Mouse (Mus musculus): ENCODE measurements around the gene Ccna1. TPM values are rescaled to one million over a fixed set of nuclear protein-coding genes. Genes with fewer than 3 reads are reported as not detected.
A peak's percentile ranks its signal among the peaks of the same experiment; 100 is the strongest.

Gene Ccna1
- not detected for total RNA-seq (2021)
- long read RNA-seq, experiment 1 = 0 reads
- long read RNA-seq, experiment 2 = 0 reads

DNA sequence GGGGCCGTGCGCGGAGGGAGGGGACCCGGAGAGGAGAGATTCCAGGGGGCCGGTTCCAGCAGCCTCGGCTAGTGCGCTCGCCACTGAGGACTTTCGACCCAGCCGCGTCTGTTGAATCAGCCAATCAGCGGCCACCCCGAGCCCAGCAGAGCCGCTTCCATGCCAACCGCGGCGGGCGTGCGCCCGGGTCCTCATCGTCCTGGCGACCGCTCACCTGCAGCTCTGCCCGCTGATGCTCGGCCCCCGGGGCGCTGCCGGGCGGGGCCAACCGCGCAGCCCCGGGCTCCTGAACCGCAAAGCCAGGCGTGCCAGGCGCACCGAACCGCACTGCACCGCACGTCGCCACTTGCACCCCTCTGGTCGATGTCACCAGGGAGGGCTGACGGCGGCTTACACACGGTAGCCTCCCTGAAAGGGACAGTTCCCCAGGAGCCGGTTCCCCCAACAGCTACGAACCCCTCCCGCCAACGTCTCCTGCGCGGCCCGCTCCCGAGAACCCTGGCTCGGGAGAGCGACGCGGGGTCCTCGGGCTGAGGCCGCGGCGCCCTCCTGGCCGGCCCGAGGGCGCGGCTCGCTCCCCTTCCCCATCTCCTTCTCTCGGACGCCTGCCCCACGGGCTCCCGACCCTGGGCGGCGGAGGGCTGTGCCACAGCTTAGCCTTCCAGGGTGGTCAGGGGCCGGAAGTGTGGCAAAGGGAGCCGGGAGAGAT, at the start of gene Ccna1:
Gene Ccna1, minus strand, starts transcription at position 464 of the 709 bp plus-strand sequence.
- peak; percentile 8 for DNase-seq (ENCODE audit: low spot score)

DNA sequence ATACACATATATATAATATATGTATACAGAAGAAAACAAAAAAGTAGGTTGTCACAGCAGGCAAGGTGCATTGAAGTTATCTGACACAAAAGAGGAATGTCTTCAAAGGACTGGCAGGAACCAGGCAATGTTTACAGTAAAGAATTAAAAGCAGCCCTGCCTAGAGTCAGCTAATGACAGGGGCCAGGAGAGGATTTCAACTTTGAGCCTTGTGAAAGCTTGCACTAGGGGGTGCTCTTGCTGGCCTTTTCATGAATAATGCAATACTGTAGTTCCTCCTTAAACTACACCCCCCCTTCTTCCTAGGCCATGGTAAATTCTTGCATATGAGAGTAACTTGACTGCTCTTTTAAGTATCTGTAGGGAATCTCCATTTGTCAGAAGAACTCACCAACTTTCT, 45.8 kb upstream of the Ccna1 start:
- no peak for DNase-seq (ENCODE audit: low spot score)

DNA sequence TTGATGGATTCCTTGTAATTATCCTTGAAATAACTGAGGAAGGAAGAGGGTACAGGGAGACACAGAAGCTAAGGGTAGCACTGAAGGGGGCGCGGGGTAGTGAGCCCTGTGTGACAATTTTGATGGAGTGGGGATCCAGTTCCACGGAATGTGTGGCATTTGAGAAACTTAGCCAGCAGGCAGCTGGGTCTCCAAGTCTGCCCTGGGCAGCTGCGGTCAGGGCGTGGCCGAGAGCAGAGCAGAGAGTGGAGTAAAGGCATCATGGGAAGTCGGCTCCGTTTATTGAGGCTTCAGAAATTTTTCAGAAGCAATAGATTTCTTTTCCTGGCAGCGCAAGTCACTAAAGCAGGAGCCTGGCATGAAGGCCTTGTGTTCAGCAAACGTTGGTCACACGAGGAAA, 43.7 kb upstream of the Ccna1 start:
- no peak for DNase-seq (ENCODE audit: low spot score)

GRCm38 (mm10) chr3:55098014-55098413, 42.7 kb upstream of the Ccna1 start:
- DNase-seq (ENCODE audit: low spot score) = no peak

DNA sequence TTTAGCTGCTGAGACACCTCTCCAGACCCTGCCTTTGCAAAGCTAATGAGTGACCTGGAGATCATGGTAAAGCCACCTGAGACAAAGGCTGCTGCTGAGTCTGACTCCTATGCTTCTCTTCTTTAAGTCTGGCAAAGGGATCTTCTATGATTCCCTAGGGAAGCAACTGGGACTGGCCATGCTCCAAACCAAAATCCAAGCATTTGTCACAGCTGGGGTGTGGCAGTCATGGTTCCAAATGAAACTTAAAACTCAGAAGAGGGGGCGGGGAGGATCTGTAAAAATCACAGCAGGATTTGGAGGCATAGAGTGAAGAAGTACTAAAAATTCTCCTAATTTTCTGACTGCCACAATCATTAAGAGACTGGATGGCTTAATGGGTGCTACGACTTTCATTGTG, 41.9 kb upstream of the Ccna1 start:
- peak; percentile 48 for DNase-seq (ENCODE audit: low spot score)

DNA sequence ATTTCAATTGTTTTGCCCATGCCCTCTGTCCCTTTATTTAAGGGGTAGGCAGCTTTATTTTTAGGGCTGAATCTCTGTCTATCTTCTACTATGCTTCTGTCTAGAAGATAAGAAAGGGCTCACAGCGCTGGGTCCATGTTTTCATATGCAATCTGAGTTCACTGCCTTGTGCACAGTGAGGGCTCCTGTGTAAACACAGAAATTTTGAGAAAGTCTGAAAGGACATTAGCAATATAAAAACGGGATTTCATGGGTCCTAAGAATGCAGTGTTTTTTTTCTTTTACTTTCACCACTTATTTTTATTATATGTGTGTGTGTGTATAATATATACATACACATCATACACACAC, 41.3 kb upstream of the Ccna1 start:
- DNase-seq (ENCODE audit: low spot score) = no peak

DNA sequence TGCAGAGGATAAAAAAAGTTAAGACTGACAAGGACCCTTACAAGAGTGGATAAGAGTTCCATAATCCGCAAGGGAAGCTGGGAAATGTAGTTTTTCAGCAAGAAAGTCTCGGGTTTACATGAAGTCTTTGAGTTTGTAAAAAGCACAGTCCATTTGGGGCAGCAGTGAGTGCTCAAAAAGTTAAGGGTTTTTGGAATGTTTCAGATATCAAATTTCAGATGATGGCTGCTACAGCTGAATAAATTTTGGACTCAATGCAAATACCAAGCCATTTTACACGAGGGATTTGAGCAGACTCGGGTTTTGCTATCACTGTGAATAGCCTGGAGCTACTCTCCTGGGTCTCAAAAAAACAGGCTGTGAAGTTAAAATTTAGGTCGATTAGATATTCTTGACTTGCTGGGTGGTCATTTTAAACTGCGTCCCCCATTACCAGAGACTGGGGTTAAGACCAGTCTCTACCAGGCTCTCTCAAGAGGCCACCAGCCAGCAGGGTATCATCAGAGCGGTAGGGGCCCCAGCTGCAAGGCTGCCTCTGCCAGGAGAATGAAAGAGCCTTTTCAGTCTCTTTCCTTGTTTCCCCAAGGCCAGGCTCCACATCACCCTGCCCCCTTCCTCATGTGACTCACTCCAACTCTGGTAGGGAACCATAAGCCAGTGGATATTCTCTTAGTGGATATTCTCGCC, 40.8 kb upstream of the Ccna1 start:
- DNase-seq (ENCODE audit: low spot score) = peak; percentile 21

DNA sequence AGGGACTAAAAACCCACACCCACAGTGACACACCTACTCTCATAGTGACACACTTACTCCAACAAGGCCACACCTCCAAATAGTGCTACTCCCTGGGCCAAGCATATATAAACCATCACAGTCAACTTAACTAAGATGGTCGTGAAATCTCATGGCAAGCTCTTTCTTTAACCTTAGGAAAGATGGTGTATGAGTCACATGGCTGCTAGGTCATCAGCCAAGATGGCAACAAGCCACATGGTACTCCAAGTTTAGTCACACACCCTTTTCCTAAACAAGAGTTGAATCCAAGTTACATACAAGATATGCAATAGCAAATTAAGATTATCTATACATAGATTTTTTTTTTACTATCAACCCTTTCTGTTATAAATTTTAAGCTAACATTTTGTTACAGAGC, 37.9 kb upstream of the Ccna1 start:
- no peak for DNase-seq (ENCODE audit: low spot score)

GRCm38 (mm10) chr3:55089291-55089690, 34.0 kb upstream of the Ccna1 start:
- DNase-seq (ENCODE audit: low spot score) = no peak

- no peak for DNase-seq (ENCODE audit: low spot score)
Measured at GRCm38 (mm10) chr3:55088843-55089242, 33.5 kb upstream of the Ccna1 start.

DNA sequence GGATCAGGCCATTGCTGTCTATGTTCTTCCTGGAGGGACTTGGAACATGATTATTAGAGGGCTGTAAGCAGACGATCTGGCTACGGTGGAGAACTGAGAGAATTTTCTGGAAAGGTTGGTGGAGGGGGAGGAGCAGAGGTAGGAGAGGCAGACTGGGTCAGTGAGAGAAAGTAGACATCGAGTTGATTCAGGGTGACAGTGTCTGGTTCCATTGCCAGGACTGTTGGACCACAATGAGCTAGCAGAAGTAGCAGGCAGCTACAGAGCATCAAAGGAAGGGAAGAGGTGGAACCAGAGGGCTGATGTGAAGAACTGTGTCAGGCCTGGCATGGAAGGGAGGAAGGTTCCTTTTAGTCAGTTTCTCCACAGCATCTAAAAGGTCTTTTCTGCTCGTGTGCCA, 33.1 kb upstream of the Ccna1 start:
- no peak for DNase-seq (ENCODE audit: low spot score)

DNA sequence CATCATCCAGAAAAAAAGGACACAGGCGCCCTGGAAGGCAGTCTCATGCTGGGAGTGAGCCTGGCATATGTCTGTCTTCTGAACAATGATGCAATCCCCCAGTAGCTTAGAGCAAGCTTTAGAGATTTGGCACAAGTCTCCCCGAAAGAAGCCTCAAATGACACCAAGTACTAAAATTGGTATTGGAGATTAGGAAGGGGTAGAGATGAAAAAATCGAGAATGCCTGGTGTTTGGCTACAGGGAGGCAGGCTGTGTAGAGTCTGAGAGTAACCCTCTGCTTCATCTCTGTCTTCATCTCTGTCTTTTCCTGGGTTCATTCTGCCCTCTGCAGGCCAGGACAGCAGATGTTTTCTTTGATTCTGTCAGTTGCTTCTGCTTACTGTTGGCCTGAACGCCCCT, 32.1 kb upstream of the Ccna1 start:
- no peak for DNase-seq (ENCODE audit: low spot score)

GRCm38 (mm10) chr3:55086948-55087347, 31.6 kb upstream of the Ccna1 start:
- no peak for DNase-seq (ENCODE audit: low spot score)

- DNase-seq (ENCODE audit: low spot score) = no peak
Measured at GRCm38 (mm10) chr3:55085716-55086115, 30.4 kb upstream of the Ccna1 start.

GRCm38 (mm10) chr3:55084781-55085180, 29.5 kb upstream of the Ccna1 start:
- no peak for DNase-seq (ENCODE audit: low spot score)

GRCm38 (mm10) chr3:55080055-55080454, 24.8 kb upstream of the Ccna1 start:
- DNase-seq (ENCODE audit: low spot score) = peak; percentile 85

- DNase-seq (ENCODE audit: low spot score) = no peak
Measured at GRCm38 (mm10) chr3:55079619-55080018, 24.3 kb upstream of the Ccna1 start.

DNA sequence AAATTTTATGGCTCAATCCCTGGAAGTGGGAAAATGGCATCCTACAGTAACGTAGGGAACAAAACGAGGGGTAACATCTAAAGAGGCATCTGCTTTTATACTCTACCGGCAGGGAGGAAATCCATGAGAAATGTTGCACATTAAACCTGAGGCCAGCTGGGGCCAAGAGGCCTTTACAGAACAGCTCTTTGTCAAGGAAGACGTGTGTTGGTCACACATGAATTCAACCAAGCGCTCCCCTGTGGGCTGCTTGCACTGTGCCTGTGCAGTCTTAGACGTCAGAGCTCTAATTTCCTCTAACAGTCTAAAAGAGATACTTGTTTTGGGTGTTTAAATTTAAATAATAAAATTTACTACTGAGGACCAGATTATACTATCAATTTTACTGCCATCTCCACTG, 22.9 kb upstream of the Ccna1 start:
- no peak for DNase-seq (ENCODE audit: low spot score)

GRCm38 (mm10) chr3:55075294-55075648, 20.0 kb upstream of the Ccna1 start:
- no peak for DNase-seq (ENCODE audit: low spot score)

- DNase-seq (ENCODE audit: low spot score) = no peak
Measured at GRCm38 (mm10) chr3:55074576-55075293, 19.4 kb upstream of the Ccna1 start.

DNA sequence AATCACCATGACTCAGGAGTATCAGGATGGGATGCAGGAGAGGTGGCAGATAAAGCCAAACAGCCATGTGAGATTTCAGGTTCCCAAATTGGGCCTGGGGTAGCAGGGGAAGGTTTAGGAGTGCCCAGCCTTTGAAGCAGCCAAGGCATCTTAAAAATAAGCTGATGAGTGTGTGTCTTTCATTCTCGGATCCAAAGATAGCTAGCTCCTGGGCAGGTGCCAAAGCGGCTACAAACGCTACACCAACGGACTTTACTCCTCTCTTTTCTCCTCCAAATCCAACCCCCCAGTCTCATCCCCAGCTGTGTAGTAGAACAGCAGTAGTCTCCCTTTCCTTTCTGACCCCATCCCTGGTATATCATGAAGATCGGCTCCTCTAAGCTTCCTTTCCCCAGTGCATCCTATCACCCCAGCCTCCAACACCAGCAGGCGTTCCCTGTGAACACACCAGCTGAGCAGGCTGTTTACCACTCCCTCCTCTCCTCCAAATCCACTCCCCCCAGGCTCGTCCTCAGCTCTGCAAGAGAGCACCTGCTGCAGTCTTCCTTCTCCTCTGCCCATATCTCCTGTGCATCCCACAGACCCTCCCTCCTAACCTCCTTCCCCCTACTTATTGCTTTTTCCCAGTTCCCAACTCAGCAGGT, 12.6 kb upstream of the Ccna1 start:
- no peak for DNase-seq (ENCODE audit: low spot score)

DNA sequence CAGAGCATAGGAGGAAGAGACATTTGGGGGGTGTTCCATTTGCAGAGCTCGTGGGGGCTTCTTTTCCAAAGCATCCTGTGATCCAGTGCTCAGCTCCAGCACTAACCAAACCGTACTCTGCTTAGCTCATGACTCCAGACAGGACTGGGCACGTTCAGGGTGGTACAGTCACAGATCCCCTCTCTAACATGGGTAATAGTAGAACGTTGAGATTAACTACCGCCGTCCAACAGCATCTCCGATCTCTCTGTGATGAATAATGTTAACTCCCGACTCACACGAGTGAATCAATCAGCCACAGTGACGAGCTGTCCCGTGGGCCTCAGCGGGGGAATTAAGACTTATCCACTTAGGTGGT, 11.3 kb upstream of the Ccna1 start:
- no peak for DNase-seq (ENCODE audit: low spot score)
